Mouse (Mus musculus): ENCODE data around the gene Trim14.
A peak's percentile ranks its signal among the peaks of the same experiment; 100 is the strongest.

Gene Trim14

GRCm38 (mm10) chr4:46562037-46562436 lies 26.1 kb upstream of the Trim14 start:
- DNase-seq (ENCODE audit: low spot score): no peak

DNA sequence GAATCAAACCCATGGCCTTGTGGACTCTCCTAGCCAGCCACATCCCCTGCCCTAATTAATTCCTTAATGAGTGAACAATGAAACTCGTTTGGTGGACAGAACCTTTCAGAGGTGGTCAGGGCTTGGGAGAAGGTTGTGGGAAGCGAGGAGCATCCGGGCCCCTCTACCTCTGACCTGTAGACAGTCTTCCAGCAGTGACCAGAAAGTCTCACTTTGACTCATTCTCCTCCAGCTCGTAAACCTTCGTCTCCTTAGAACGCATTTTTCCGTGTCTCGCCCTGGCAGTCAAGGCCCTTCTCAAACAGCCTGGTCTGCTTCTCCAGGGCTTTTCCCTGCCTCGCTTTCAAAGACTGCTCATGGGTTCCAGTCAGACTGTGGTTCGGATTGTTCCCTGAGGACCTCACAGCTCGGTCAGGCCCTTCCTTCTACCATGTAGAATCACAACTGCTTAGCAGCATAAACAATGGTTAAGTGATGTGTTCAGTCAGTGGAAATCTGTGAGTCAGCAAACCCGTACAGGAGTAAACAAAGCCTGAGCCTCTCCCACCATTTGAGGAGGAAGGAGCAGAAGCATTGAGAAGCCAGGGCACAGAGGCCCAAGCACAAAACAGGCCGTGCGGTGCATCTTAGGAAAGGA lies 24.2 kb upstream of the Trim14 start:
- DNase-seq (ENCODE audit: low spot score): no peak

GRCm38 (mm10) chr4:46558672-46559667 lies 23.0 kb upstream of the Trim14 start:
- DNase-seq (ENCODE audit: low spot score): no peak

DNA sequence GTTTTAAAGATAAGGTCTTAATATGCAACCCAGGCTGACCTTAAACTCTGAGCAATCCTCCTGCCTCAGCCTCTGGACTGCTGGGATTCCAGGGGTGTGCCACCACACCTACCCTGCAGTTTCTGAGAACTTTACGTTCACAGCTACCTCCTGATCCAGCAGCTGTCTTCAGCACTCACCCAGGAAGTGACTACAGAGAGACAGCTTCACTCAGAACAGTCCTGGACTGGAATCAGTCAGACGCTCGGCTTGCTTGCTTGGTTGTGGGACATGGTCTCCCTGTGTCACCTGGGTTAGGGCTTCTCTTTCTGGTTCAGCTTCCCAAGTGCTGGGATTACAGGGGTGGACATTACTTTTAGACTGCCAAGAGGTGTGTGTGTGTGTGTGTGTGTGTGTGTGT lies 21.0 kb upstream of the Trim14 start:
- DNase-seq (ENCODE audit: low spot score): no peak

DNA sequence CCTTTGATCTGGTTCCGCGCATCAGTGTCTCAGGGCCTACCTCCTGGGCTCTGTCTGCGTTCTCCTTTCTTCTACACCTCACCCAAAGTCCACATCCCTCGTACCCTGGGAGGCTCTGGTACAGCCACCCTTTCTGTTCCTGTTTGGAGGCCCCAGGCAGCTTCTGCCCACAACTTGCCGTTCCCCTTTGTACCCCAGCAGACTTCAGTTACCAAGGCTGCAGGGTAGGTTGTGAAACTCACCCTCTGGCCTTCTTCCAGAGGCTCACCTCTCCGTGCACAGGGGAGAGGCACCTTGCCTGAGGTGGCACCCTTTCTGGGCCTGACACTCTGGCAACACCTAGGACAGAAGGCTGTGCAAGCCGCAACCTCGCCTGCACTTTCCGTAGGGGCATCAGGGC lies 19.8 kb upstream of the Trim14 start:
- no peak for DNase-seq (ENCODE audit: low spot score)

GRCm38 (mm10) chr4:46554295-46555069 lies 18.5 kb upstream of the Trim14 start:
- no peak for DNase-seq (ENCODE audit: low spot score)

DNA sequence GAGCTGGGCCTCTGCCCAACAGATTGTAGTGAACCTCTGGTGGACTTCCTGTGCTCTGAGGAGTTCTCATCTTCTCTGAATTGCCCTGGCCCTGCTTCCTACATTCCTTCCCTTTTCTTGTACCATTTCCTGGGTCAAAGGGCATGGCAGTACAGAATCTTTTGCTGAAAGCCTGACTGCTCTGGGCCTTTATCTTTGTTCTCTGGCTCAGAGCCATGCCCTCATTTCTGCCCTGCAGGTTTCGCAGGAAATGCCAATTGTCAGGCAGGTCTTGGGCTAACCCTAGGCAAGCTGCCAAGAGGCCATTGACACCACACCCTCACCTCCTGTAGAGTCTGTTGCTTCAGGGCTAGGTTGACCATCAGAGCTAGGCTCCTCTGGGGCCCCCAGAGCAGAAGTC lies 17.9 kb upstream of the Trim14 start:
- peak; percentile 58 for DNase-seq (ENCODE audit: low spot score)

DNA sequence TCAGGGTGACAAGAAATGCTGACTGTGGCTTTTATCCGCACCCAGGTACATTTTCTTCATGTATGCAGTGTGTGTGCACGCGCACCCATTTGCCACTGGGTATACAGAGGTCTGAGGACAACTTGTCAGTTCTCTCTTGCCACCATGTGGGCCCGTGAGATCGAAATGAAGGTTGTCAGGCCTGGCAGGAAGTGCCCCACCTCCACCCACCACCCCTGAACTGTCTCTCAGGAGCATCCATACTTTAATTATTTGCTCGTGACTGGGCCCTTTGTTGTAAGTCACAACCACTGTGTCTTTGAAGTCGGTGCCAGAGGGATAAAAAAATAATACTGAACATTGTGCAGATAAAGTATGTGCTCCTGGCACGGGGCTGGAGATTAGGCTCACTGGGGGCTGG lies 14.5 kb upstream of the Trim14 start:
- no peak for DNase-seq (ENCODE audit: low spot score)

- DNase-seq (ENCODE audit: low spot score): no peak
Measured at GRCm38 (mm10) chr4:46549979-46550378, 14.0 kb upstream of the Trim14 start.

DNA sequence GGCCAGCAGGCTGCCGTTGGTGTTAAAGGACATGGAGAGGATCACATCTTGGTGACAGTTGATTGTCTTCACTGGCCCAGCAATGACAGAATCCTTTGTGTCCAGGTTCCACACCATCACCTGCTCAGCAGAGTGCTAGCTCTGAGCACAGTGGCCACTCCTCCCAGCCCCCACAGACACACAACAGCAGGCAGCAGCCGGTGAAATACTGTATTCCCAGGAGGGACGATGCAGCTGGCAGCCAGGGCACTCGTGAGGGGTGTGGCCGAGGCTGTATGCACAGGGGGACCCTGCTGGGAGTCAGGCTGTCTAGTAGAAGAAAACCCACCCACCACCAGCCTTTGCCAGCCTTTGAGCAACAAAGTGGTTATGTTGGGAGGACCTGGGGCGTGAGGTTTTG lies 10.8 kb upstream of the Trim14 start:
- no peak for DNase-seq (ENCODE audit: low spot score)

GRCm38 (mm10) chr4:46545498-46545897 lies 9.6 kb upstream of the Trim14 start:
- no peak for DNase-seq (ENCODE audit: low spot score)

DNA sequence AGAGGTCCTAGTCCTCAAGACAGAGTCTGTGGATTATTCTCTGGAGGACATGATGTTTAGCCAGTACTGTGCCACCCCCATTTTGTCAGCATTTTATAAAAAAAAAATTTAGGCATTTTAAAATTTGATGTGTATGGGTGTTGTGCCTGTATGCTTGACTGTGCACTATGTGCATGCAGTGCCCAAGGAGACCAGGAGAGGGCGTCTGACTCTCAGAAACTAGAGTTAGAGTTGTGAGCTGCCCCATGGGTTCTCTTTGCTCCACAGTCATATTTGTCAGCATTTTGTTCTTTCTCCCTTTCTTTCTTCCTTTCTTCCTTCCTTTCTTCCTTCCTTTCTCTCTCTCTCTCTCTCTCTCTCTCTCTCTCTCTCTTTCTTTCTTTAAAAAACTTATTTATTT lies 8.4 kb upstream of the Trim14 start:
- DNase-seq (ENCODE audit: low spot score): no peak

- DNase-seq (ENCODE audit: low spot score): no peak
Measured at GRCm38 (mm10) chr4:46543366-46544050, 7.6 kb upstream of the Trim14 start.

GRCm38 (mm10) chr4:46541707-46542106 lies 5.8 kb upstream of the Trim14 start:
- DNase-seq (ENCODE audit: low spot score): no peak

GRCm38 (mm10) chr4:46539167-46539566 lies 3.2 kb upstream of the Trim14 start:
- DNase-seq (ENCODE audit: low spot score): no peak

- no peak for DNase-seq (ENCODE audit: low spot score)
Measured at GRCm38 (mm10) chr4:46535094-46535830, 679 bp downstream of the Trim14 start.

DNA sequence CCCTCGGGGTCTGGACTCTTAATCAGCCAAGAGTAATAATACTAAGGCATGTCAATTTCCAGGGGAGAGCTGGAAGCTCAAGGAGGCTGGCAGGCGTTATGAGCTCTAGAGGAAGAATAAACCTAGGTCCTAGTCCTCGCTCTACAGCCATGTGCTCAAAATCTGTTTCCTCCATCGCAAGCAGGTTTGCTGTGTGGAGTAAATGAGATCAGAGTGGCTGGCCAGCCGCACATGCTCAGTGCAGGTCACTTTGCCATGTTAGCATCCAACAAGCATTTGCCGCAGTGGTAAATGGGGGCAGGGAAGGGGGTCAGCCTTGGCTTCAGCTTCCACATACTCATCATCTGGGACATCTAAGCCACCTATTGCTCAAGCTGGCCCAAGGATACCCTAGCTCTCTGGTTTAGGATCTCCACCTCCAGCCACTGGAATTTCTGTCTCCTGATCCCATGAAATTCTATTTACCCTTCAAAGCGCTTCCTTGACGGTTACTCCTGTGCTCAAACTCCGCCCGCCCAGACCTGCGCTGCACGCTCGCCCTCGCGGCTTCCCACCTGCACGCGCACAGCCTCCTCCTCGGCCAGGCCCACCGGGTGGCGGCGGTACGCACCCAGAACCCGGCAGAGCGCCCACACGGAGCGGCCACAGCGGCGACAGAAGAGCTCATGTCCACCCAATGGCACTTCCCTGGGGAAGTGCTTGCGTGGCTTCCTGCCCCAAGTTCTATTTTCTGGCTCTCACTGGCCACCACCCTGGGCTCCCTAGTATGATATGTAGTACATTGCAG lies 1.8 kb downstream of the Trim14 start:
- DNase-seq (ENCODE audit: low spot score): no peak

DNA sequence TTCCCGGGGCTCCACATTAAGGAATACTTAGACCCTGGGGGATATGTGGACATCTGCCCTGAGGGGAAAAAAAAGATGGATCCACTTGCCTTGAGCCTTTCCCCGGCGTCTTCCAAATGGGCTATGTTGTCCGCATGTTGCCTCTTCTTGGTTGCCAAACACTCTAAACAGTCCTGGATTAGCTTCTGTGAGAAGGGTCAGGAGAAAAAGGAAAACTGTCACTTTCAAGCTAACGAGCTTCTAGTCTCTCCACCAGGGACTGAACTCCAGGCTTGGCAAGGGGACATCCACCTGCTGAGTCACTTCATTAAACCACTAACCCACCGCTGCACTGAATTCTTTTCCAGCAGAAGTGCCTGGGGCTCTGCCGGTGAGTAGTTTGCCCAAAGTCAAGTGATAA lies 3.0 kb downstream of the Trim14 start:
- DNase-seq (ENCODE audit: low spot score): no peak

DNA sequence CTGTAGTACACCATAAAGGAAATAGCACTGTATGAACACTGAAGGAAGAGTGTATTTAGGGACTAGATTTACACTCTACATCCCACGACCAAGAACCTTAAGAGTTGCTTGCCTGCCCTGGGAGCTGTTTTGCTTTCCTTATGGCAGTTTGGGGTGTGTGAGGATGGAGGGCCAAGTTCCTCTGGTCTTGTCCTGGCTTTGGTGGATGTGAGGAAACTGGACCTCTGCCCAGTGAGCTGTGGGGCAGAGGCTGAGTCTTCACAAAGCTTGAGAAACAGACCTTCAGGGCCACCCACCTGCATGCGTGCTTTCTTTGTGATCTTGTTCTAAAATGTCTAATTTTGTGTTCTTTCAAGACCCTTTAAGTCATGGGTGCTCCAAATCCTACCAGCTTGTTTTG lies 3.4 kb downstream of the Trim14 start:
- no peak for DNase-seq (ENCODE audit: low spot score)

GRCm38 (mm10) chr4:46529722-46530121 lies 6.2 kb downstream of the Trim14 start:
- no peak for DNase-seq (ENCODE audit: low spot score)

DNA sequence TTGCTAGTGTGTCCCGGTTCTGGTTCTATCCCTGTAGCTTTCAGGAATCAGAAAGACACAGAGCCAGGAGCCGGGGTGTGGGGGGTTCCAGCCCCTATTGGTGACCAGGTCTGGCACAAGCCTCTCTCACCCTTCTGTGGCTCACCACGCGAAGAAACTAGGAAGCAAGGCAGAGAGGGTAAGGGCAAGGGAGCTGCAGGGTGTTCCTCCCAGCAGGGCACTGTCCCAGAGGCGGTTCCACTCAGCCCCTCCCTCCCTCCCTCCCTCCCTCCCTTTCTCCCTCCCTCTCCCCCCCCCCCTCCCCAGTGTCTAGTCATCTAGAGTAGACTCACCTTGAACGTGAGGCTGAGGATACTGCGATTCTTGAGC lies 8.4 kb downstream of the Trim14 start:
- DNase-seq (ENCODE audit: low spot score): no peak
